Mouse (Mus musculus) splenic B cell, adult 2 months (primary cell): ENCODE measurements around the gene Dnah7c.
"Not testable (repeated sequence)": the region's sequence is repeated elsewhere in the genome, so short reads cannot be mapped to it uniquely, and the experiment has no call there.

Experiments
- DNase-seq: peaks from one replicate; pipeline ENCODE4 v3.0.0-alpha.2; 2011; ENCODE audit warnings: low read depth, low spot score
- H3K27me3 ChIP-seq: 2 replicates; pipeline ENCODE4 v1.6.1; 2012; ENCODE audit warnings: mild to moderate bottlenecking, low read length, moderate library complexity, mixed read lengths; ENCODE audit not compliant: control insufficient read depth, poor library complexity, insufficient read depth, severe bottlenecking
- H3K36me3 ChIP-seq: 2 replicates; pipeline ENCODE4 v1.6.1; 2012; ENCODE audit warnings: mild to moderate bottlenecking, low read length, moderate library complexity, mixed read lengths; ENCODE audit not compliant: control insufficient read depth, poor library complexity, insufficient read depth, severe bottlenecking

Dnah7c gene

DNA sequence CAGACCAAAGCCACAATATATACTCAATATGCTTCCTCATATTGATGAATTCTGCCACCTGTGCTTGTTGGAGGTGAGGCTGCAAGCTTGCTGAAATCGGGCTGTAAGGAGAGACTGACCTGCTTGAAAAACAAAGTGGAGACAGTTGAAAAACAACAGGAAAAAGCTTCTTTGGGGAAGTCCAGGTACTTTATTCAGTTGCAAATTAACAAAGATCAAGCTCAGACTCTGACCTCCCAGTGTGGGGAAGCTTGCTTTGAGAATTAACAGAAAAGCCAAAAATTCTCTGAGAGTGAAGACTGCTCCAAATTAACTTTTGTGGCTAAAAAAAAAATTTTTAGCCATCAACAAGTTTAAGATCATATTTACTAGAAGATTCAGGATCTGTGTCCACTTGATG lies 194.9 kb downstream of the Dnah7c start:
- no peak for DNase-seq
- Histone ChIP-seq H3K27me3 (no peaks in the 10 kb centered on the region), H3K36me3 (no peaks in the 10 kb centered on the region)

DNA sequence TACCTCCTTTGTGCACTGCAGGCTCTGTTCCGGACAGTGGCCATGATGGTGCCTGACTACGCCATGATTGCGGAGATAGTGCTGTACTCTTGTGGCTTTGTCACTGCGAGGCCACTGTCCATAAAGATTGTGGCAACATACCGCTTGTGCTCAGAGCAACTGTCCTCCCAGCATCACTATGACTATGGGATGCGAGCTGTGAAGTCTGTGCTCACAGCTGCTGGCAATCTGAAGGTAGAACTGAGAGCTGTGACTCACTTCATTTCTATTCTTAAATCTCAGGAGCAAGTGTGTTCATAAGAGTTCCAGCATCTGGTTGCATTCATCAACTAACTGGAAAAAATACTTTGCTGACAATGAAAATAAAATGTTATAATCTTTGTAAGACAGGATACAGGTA lies 200.5 kb downstream of the Dnah7c start:
- DNase-seq, H3K27me3 ChIP-seq, H3K36me3 ChIP-seq: not testable (repeated sequence)

DNA sequence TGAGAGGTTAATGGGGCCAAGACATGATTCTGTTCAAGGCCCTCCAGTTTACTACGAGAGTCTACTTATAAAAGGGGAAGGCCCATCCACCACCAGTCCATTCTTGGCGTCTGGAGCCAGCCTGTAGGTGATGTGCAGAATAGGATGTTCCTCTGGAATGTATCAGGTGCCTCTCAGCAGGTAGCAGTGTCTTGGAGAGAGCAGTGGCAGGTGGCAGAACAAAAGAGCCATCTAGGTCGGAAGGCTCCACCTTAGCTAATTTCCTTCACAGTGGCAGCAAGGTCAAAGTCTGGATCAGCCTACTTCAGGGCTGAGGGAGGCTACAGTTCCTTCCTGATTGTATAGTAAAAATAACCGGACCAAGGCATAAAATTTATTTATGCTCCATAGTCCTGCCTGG lies 224.4 kb downstream of the Dnah7c start:
- not testable (repeated sequence) for H3K36me3 ChIP-seq, DNase-seq, H3K27me3 ChIP-seq

DNA sequence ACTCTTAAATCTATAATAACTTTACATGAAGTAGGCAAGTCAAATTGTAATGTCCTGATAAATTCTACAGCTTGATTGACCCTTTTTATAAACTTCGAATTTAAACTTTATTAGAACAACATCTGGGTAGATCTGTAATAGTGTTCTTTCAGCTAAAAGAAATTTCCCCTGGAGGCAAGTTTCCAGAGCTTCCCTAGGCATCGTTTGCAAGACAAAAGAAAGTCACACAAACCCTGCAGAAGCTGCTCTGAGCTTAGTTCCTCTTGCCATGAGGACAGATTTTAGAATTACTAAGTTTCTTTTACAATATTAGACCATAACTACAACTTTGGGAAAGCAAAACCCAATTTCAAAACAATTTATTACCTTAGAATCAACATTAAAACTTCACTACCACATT lies 227.3 kb downstream of the Dnah7c start:
- not testable (repeated sequence) for H3K27me3 ChIP-seq, H3K36me3 ChIP-seq, DNase-seq

DNA sequence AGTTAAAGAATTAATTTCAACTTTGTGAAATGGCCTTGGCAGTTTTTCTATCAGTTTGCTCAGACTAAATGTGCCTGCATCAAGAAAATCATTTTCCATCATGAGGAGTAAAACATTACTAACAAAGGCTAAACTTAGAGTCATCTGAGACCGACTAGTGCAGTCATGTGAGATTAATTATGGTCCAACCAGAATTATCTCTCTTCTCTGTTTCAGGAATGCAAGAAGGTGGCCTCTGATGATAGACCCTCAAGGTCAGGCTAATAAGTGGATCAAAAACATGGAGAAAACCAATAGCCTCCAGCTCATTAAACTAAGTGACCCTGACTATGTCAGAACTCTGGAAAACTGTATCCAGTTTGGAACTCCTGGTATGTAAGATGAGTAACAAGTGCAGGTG lies 299.4 kb downstream of the Dnah7c start:
- not testable (repeated sequence) for H3K36me3 ChIP-seq, DNase-seq, H3K27me3 ChIP-seq

DNA sequence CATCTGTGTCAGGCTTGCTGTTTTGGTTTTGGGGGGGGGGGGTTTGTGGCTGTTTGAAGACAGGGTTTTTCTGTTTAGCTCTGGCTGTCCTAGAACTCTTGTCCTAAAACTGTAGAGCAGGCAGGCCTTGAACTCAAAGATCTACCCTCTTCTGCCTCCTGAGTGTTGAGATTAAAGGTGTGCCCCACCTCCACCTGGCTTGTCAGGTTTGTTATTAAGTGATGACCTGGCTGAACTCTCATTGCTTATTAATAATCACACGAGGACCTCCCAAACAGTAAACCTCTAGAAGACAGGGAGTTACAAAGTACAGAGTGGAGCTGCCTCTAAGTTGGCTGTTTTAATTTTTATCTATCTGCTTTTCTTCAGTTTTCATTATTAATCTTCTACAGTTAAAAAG lies 299.9 kb downstream of the Dnah7c start:
- H3K36me3 ChIP-seq = no peaks in the 10 kb centered on the region
- DNase-seq = no peak
- no peaks in the 10 kb centered on the region for H3K27me3 ChIP-seq

DNA sequence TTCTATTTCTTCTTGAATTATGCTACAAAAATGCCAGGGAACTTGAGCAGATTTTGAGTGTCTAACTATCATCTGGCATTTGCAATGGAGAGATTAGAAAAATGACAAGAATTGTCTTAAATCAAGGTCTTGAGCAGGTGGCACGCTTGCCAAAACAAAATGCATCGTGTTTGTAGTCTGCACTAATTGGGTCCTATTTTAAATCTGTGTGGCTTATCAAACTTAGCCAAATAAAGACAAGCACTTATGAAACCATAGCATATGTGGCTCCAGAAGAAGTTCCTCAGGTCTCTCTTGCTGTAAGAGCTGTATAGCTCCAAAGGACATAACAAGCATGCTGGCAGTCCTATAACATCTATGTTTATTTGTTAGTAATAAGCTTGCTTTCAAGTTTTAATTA lies 300.3 kb downstream of the Dnah7c start:
- not testable (repeated sequence) for DNase-seq, H3K36me3 ChIP-seq

DNA sequence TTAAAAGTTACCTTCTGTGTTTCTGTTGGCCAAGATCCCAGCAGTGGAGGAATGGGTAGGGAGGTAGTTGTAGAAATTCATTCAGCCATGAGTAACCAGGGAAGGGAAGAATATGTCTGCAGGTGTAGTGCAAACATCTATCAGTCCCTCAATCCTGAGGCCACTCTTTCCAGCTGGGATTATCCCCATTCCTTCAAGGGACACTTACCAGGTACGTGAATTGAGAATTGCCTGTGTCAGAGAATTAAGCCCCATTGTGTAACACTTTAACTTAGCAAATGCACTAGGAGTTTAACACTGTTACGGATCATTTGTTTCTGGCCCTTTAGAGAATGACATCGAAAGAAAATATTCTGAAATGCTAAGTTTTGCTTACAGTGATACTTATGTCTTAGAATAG lies 304.3 kb downstream of the Dnah7c start:
- not testable (repeated sequence) for H3K36me3 ChIP-seq, DNase-seq, H3K27me3 ChIP-seq

More for the DNA sequence above, 300.3 kb downstream of the Dnah7c start:
- H3K27me3 ChIP-seq = not testable (repeated sequence)

DNA sequence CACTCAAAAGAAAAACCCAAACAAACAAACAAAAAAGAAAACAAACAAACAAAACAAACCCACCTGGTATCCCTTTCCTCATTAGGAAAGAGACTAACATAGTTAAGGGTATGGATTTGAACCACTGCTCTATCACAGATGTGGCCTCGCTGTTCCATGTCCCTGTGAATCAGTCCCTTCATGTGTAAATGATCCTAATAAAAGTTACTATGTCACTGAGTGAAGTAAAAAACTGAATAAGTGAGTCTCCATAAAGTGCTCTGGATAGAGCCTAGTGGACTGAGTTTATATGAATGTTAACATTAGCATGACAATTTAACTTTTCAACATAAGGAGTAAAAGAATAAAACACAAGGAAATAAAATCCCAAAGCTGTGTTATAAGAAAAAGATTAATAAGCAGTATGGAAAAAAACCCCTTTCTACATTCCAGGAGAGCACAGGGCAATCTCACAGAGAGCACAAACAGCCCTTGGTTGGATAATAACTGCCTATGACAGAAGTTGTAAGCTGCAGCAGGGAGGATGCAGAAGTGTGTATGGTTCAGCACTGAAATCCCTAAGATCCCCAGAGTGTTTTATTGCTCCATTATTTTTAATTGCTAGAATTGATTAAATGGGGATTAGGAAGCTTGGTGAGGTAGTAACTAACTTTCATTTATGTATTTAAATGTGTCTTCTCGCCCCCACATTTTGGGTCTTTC lies 308.2 kb downstream of the Dnah7c start:
- not testable (repeated sequence) for H3K36me3 ChIP-seq, H3K27me3 ChIP-seq, DNase-seq

DNA sequence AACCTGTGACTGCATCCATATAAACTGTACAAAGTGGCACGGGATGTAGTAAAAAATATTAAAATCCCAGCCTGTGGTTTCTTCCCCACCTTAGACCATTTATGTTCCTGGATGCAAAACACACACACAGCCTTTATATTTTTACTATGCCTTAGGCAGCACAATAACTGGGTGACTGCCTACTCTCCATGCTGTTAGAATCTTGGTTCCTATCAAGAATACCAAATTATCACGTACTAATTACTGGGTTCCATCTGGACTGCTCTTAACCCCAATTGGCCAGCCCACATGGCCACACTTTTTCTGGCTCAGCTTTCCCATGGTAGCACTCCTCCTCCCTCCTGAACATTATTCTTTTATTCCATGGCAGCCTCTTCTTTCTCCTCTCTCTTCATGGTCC lies 309.1 kb downstream of the Dnah7c start:
- DNase-seq, H3K36me3 ChIP-seq, H3K27me3 ChIP-seq: not testable (repeated sequence)

DNA sequence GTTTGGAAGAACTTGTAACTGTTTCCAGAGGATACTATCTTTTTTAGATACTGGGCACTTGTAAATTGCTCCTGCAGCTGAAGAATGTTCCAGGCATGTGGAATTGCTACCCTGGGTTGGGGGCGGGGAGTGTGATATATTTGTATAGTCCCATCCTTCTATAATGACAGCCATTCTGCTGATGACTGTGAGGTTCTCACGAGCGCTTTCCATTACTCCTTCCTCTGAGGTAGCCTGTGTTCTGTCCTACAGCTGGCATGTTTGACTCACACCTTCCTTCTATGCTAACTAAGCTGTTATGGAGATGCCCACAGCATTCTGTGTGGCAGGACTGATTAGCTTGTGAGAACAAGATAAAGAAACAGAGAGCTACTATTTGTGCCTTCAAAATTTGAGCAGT lies 339.2 kb downstream of the Dnah7c start:
- not testable (repeated sequence) for H3K27me3 ChIP-seq, H3K36me3 ChIP-seq, DNase-seq

DNA sequence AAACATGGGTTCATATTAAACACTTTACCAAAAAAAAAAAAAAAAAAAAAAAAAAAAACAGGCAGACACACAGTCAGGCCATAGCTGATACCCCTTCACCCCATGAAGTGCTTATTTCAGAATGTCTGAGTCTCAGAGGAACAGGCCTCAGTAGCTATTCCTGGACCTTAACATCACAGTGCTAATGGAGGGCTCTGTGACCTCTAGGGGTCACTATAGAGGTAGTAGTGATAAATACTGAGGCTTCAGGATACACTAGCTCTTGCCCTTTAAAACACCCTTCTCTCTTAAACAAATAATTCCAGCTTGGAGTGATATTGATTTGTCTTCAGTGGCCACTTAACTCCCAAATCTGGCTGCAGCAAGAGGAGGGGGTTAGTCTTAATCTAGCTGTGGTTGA lies 343.9 kb downstream of the Dnah7c start:
- not testable (repeated sequence) for H3K27me3 ChIP-seq, H3K36me3 ChIP-seq
- peak; percentile 1 for DNase-seq

DNA sequence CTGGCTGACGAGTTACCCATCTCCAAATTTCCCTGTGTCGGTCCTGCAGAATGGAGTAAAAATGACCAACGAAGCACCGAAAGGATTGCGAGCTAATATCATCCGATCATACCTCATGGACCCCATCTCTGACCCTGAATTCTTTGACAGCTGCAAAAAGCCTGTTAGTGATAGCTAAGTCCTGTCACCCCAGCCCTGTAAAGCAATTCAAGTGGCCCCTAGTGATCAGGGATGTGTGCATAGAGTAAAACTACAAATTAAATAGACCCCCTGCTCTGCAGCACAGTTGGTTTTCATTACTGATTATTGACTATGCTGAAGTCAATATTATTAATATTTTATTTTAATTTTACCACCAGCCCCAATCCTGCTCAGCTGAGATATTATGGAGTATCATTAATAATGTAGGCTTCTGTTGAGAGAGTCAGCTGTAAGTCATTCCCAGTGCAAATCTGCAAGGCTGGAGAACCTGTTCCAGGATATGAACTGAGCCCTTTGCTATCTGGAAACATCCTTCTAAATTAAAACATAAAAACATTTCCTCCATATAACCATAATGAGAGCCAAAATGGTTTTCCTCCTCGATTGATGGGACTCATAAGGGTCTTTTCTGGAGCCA lies 344.8 kb downstream of the Dnah7c start:
- not testable (repeated sequence) for H3K27me3 ChIP-seq, H3K36me3 ChIP-seq, DNase-seq

DNA sequence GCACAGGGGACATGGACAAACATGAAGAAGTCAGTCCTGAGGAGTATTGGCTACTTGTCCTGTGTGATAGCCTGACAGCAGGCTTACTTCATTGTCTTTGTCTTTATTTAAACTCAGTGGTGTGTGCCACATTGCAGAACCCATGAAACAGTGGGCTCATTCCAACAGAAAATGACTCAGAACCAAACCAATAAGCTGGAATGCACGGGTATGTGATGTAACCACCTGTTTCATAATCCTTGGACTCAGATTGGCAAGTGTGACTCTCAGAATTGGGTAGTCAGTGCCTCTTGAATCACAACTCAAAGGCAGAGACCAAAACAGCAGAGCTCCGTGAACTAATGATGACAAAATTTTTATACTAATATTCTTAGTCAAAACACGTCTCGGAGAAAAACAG lies 356.8 kb downstream of the Dnah7c start:
- H3K27me3 ChIP-seq, DNase-seq, H3K36me3 ChIP-seq: not testable (repeated sequence)

DNA sequence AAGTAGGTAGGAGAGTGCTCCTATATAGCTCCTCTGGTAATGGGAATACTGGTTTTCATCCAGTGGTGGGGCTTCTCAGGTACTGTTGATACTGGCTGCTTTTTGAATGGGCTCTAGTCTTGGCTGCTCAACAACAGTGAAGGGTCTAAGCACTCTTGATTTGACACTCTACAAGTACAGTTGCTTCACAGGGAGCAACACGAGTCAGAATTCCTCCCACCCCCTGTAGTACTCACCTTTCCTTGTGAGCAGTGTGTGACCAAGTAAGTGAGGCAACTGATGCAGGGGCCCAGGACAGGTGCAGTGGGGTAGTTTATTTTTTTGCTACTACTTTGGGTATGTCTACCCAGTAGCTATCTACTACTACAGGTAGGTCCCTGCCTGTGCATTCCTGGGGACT lies 379.7 kb downstream of the Dnah7c start:
- no peak for DNase-seq
- no peaks in the 10 kb centered on the region for H3K36me3 ChIP-seq

DNA sequence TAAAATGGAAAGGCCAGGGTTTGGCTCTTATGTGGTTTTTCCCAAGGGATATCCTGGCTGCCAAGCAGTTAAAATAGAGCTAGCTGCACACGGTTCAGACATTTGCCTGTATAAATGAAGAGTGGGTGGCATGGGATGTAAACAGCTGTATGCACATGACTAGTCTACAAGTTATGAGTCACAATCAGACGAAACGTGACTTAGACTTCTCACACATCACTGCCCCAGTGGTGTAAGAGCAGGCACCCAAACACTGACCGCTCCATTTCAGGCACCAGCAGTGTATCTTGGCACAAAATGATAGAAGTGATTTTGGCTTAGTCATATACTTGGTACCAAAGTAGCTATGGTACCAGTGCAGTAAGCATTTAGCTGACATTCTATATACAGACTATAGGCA lies 383.2 kb downstream of the Dnah7c start:
- not testable (repeated sequence) for DNase-seq, H3K27me3 ChIP-seq, H3K36me3 ChIP-seq

More for the DNA sequence above, 379.7 kb downstream of the Dnah7c start:
- no peaks in the 10 kb centered on the region for H3K27me3 ChIP-seq
